Mouse (Mus musculus) lung, postnatal 10 days (tissue): ENCODE measurements around the gene Rufy3.

Experiments
- DNase-seq: peaks from one replicate; pipeline ENCODE4 v3.0.0; 2021

Gene Rufy3

GRCm38 (mm10) chr5:88575506-88576338 lies 10.9 kb downstream of the Rufy3 start:
- peak; percentile 22 for DNase-seq

GRCm38 (mm10) chr5:88580681-88581080 lies 15.8 kb downstream of the Rufy3 start:
- no peak for DNase-seq

GRCm38 (mm10) chr5:88581343-88581742 lies 16.5 kb downstream of the Rufy3 start:
- DNase-seq = no peak

GRCm38 (mm10) chr5:88583271-88584031 lies 18.6 kb downstream of the Rufy3 start:
- no peak for DNase-seq

- no peak for DNase-seq
Observed at GRCm38 (mm10) chr5:88584061-88584460, 19.2 kb downstream of the Rufy3 start.

GRCm38 (mm10) chr5:88586407-88587174 lies 21.8 kb downstream of the Rufy3 start:
- DNase-seq = no peak

- DNase-seq = peak; percentile 57
Observed at GRCm38 (mm10) chr5:88587211-88587934, 22.5 kb downstream of the Rufy3 start.

- no peak for DNase-seq
Observed at GRCm38 (mm10) chr5:88588481-88588880, 23.6 kb downstream of the Rufy3 start.

GRCm38 (mm10) chr5:88593421-88594172 lies 28.8 kb downstream of the Rufy3 start:
- DNase-seq = no peak

- no peak for DNase-seq
Observed at GRCm38 (mm10) chr5:88594173-88594569, 29.3 kb downstream of the Rufy3 start.

- DNase-seq = no peak
Observed at GRCm38 (mm10) chr5:88595537-88596455, 31.0 kb downstream of the Rufy3 start.

GRCm38 (mm10) chr5:88598961-88599360 lies 34.1 kb downstream of the Rufy3 start:
- DNase-seq = no peak

- DNase-seq = no peak
Observed at GRCm38 (mm10) chr5:88602030-88602429, 37.2 kb downstream of the Rufy3 start.

- DNase-seq = no peak
Observed at GRCm38 (mm10) chr5:88602713-88603112, 37.9 kb downstream of the Rufy3 start.

GRCm38 (mm10) chr5:88604046-88604445 lies 39.2 kb downstream of the Rufy3 start:
- DNase-seq = no peak

- no peak for DNase-seq
Observed at GRCm38 (mm10) chr5:88604641-88605358, 40.0 kb downstream of the Rufy3 start.

- DNase-seq = no peak
Observed at GRCm38 (mm10) chr5:88614129-88614528, 49.3 kb downstream of the Rufy3 start.

- peak; percentile 6 for DNase-seq
Observed at GRCm38 (mm10) chr5:88616988-88617387, 52.1 kb downstream of the Rufy3 start.

GRCm38 (mm10) chr5:88627545-88627944 lies 62.7 kb downstream of the Rufy3 start:
- no peak for DNase-seq

- DNase-seq = no peak
Observed at GRCm38 (mm10) chr5:88629125-88629524, 64.3 kb downstream of the Rufy3 start.
